Mouse (Mus musculus) mature B cell (primary cell): Measurements from ENCODE around the gene Prr12.

Source experiments
- in situ Hi-C: fragments of 300-500 bp; cut with MboI; formaldehyde crosslinking; loops from 2 replicates; pipeline ENCODE4 v1.14.3; 2019

Gene Prr12

GRCm38 (mm10) chr7:44997940-44998428, 54.7 kb downstream of the Prr12 start:
- in situ Hi-C loops: no loop called here

GRCm38 (mm10) chr7:44997231-44997939, 55.3 kb downstream of the Prr12 start, which contains the start of gene Irf3:
Gene Irf3 (plus strand): TSS chr7:44997648.
- in situ Hi-C loops: no loop called here

- in situ Hi-C loops: no loop called here
Measured at GRCm38 (mm10) chr7:44996672-44997071, 56.0 kb downstream of the Prr12 start.

DNA sequence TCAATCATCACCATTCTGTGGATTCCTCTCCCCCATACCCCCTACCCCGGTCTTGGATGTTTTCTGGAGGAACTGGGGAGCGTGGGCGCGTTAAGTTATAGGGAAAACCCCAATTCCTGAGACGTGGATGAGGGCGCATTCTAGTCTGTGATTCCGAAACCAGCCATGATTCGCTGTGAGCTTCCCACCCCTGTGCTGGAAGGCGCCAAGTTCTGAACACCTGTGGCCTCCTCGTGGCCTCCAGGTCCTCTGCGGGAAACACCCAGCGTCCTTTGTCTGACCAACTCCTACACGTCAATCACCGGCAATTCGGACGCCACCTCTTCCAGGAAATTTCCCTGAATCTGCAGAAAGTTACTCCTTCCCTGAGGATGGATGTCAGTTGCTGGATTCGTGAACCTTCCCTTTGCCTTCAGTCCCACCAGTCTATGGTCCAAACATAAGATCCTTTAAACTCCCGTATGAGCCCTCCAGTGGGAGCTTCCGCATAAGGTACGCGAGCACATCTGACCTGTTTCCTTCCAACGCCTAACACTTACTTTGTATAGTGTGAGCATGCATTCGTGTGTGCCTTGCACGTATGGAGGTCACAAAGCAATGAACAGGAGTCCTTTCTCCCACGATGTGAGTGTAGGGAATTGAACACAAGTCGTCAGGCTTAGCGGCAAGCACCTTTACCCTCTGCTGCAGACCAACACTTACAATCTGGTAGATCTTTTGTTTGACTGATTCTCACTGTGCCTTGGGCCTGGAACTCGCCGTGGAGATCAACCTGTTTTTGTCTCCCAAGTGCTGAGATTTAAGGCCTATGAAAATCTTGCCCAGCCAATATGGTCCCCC, 65.6 kb downstream of the Prr12 start:
- in situ Hi-C loops: no loop called here

DNA sequence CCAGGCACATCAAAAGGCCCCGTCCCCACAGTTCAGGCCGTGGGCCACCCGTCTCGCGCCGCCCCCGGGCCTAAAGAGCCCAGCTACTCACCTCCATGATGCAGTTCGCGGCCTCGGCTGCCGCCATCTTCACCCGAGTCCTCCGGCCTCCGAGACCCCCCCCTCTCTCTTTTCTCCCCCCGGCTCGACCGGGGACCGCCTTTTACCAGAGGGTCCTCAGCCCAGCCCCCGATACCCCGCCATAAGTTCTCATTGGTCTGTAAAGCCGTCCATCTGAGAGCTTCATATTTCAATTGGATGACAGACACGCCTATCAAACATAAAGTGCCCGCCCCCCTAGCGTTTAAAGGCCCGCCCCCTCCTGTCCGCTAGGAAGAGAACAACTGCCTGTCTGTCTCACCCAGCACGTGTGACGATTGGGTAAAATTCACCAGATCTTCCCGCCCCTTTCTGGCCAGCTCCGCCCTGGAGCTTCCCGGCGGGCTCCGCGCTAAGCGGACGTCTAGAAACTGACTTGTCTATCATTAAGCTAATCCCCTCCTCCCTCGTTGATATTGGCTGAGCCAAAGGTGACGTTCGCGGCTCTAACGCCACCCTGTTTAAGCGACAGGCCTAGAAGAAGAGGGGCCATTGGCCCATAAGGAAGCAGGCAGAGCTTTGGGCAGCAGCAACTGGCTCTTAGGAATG, 66.3 kb downstream of the Prr12 start, which contains the start of gene Prmt1:
Gene Prmt1, minus strand, starts transcription at position 377 of the 687 bp plus-strand sequence.
- in situ Hi-C loops: no loop called here

GRCm38 (mm10) chr7:44985595-44986191, 67.0 kb downstream of the Prr12 start:
- in situ Hi-C loops: no loop called here

DNA sequence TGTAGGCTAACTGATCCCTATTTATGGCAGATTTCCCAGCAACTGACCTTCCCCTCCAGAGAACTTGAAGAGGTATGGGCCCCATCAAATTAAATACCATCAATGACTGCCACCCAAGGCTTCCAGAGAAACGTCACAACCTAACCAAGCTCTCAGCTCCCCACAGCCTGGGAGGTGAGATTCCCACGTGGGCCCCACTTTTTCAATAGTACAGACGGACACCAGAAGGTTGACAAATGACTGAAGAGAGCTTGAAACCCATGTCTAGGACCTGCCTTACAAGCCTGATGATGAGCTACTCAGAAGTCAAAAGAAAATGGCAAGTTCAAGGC, 67.9 kb downstream of the Prr12 start:
- in situ Hi-C loops: no loop called here

DNA sequence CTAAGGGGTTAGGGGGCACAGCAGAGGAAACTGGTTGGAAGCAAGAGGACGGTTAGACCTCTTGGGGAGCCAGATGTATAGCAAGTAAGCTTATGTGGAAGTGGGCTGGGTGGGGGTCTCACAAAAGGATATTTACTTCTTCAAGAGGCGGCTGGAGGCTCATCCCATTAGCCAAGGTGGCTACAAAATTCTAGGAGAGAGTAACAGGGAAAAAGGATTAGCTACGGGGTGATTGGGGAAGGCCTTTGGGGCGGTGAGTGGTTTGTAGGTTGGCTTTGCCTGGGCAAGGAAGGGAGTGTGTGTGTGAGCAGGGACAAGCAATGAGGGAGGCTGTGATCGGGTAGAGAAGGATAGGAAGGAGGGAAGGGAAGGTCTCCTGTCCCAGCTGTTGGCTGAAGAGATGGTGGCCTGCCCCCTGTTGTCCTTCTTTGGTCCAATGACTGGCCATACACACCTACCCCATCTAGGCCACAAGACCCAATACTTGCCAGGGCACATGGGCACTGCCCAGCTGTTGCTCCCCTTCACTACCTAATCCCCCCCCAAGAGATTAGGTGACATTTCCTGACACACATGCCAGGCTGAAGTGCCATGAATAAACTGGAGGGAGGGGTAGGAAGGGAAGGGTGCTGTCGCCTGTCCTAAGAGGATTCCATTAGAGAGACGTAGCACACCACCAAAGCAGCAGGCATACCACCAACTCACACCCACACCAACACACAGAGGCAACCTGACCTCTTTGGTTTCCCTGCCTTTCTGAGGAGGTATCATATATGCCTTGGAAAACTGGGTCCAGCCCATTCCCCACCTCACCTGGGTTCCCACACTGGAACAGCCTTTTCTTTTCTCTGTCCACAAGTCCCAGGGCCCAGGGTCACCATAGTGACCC, 68.5 kb downstream of the Prr12 start:
- in situ Hi-C loops: no loop called here

DNA sequence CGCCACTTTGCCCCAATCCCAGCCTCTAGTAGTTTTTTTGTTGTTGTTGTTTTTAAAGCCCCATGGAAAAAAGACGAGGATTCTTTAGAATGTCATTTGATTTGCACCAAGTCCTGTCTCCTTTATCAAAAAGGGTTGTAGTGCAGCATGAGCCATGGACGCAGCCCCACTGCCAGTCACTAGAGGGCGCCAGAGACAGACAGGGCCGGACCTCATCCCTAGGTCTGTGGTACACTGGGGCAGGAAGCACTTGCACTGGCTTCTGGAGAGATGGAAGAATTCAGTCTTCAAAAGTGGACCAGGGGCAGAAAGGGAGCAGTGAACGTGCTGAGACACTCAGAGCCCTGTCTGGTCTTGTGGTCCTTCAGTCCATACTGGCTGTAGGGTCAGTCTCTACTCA, 69.6 kb downstream of the Prr12 start:
- in situ Hi-C loops: no loop called here

GRCm38 (mm10) chr7:44981539-44981938, 71.1 kb downstream of the Prr12 start:
- in situ Hi-C loops: no loop called here

- in situ Hi-C loops: no loop called here
Measured at GRCm38 (mm10) chr7:44978300-44978699, 74.4 kb downstream of the Prr12 start.
